8 mouse cellular contexts compared by ENCODE assay signal in genomic region chr9:48479838-48480410, GRCm38 (mm10). TPM values are rescaled to one million over a fixed set of nuclear protein-coding genes. Genes with fewer than 3 reads are reported as not detected.
DNase-seq lines count a peak whose midpoint lies in the region; ATAC-seq and TF ChIP-seq lines count a peak whose summit lies in the region.

No protein-coding gene starts in this region.

- peaks cover 33% of the 10 kb centered on the region for H3K36me3 ChIP-seq in E14TG2a.4 (ENCODE audit: insufficient read depth, low read length)
- H3K36me3 ChIP-seq in forebrain, embryonic 11.5 days (ENCODE audit: control insufficient read depth, insufficient read depth, low read length), result no peaks in the 10 kb centered on the region; the same call in 1 of the 2 replicates
- H3K36me3 ChIP-seq in liver, adult 2 months (ENCODE audit: control insufficient read depth, insufficient read depth, low read length), result peaks cover 8% of the 10 kb centered on the region
- H3K36me3 ChIP-seq in stomach, embryonic 14.5 days (ENCODE audit: control insufficient read depth, insufficient read depth, low read length), result peaks cover 5% of the 10 kb centered on the region; the same call in 1 of the 2 replicates

- no peak for TF ChIP-seq CTCF in E14TG2a.4 (conservative IDR thresholded peaks at IDR 0.05; ENCODE audit: low read length)
- TF ChIP-seq CTCF in liver, adult 2 months (IDR thresholded peaks at IDR 0.05; ENCODE audit: low read depth, low read length), result no peak

- peak overlapping the region; percentile 95 for H3K4me3 ChIP-seq in E14TG2a.4 (replicated peaks; ENCODE audit: low read length)
- peak overlapping the region; percentile 53 for H3K4me3 ChIP-seq in forebrain, embryonic 11.5 days (ENCODE audit: low read depth, low read length)
- peak overlapping the region; percentile 92 for H3K4me3 ChIP-seq in liver, adult 2 months (ENCODE audit: insufficient read depth, low read depth, low read length)
- H3K4me3 ChIP-seq in stomach, embryonic 14.5 days (ENCODE audit: low read depth, low read length), result peak overlapping the region; percentile 89

- ATAC-seq in forebrain, embryonic 11.5 days (replicated peaks; ENCODE audit: low FRiP score), result peak; percentile 71
- ATAC-seq in stomach, embryonic 14.5 days (ENCODE audit: insufficient number of reproducible peaks, insufficient read depth, low FRiP score, low read depth), result 0 out of 2 replicates have a peak, but pooled peaks have one; percentile 53

- peaks cover 4% of the 10 kb centered on the region; the same call in 1 of the 2 replicates for H3K79me2 ChIP-seq in liver, adult 2 months (ENCODE audit: control insufficient read depth, insufficient read depth, low read length)

- peaks cover 29% of the 10 kb centered on the region for H3K4me1 ChIP-seq in E14TG2a.4 (replicated peaks; ENCODE audit: low read depth, low read length)
- no peaks in the 10 kb centered on the region for H3K4me1 ChIP-seq in forebrain, embryonic 11.5 days (replicated peaks; ENCODE audit: control insufficient read depth, insufficient read depth, low read length)
- H3K4me1 ChIP-seq in liver, adult 2 months (ENCODE audit: control insufficient read depth, insufficient read depth, low read length), result peaks cover 8% of the 10 kb centered on the region
- H3K4me1 ChIP-seq in stomach, embryonic 14.5 days (ENCODE audit: control insufficient read depth, insufficient read depth, low read length), result 0 out of 2 replicates have a peak, but pooled peaks cover 3% of the 10 kb centered on the region

- H3K9ac ChIP-seq in forebrain, embryonic 11.5 days (ENCODE audit: low read length), result peak overlapping the region; percentile 67
- peak overlapping the region; percentile 91 for H3K9ac ChIP-seq in liver, adult 2 months (ENCODE audit: low read depth, low read length)
- H3K9ac ChIP-seq in stomach, embryonic 14.5 days (replicated peaks; ENCODE audit: low read depth, low read length), result peak overlapping the region; percentile 32

- no peak for TF ChIP-seq POLR2A in liver, adult 2 months (IDR thresholded peaks at IDR 0.05; ENCODE audit: extremely low read depth, insufficient read depth, low read length)

- no peaks in the 10 kb centered on the region for H3K9me3 ChIP-seq in E14TG2a.4 (ENCODE audit: low read length)
- no peaks in the 10 kb centered on the region for H3K9me3 ChIP-seq in forebrain, embryonic 11.5 days (ENCODE audit: control insufficient read depth, low read length)
- no peaks in the 10 kb centered on the region for H3K9me3 ChIP-seq in stomach, embryonic 14.5 days (ENCODE audit: control insufficient read depth, low read depth, low read length)

- peak overlapping the region; percentile 84 for H3K4me2 ChIP-seq in forebrain, embryonic 11.5 days (ENCODE audit: low read depth, low read length, severe bottlenecking)
- peak overlapping the region; percentile 59 for H3K4me2 ChIP-seq in stomach, embryonic 14.5 days (replicated peaks; ENCODE audit: low read depth, low read length)

- no peak overlapping the region for H3K27ac ChIP-seq in forebrain, embryonic 11.5 days (ENCODE audit: low read depth, low read length)
- H3K27ac ChIP-seq in liver, adult 2 months (replicated peaks; ENCODE audit: insufficient read depth, low read depth, low read length), result peak overlapping the region; percentile 55
- no peak overlapping the region for H3K27ac ChIP-seq in stomach, embryonic 14.5 days (ENCODE audit: low read length)

- peak; percentile 4 for DNase-seq in heart, adult 8-10 months (ENCODE audit: low spot score)
- DNase-seq in heart, adult 18-20 months, result no peak
- no peak for DNase-seq in forebrain, embryonic 11.5 days (ENCODE audit: low spot score)
- DNase-seq in liver, adult 2 months (ENCODE audit: extremely low read depth, low read depth, low spot score), result peak; percentile 15
- no peak for DNase-seq in right cerebral cortex, postnatal 14 days
- no peak for DNase-seq in gastrocnemius, postnatal 14 days

- peaks cover 6% of the 10 kb centered on the region; the same call in 1 of the 2 replicates for H3K27me3 ChIP-seq in E14TG2a.4 (ENCODE audit: insufficient read depth, low read length)
- H3K27me3 ChIP-seq in forebrain, embryonic 11.5 days (ENCODE audit: control insufficient read depth, insufficient read depth, low read length), result no peaks in the 10 kb centered on the region
- H3K27me3 ChIP-seq in liver, adult 2 months (ENCODE audit: control insufficient read depth, insufficient read depth, low read length), result no peaks in the 10 kb centered on the region
- no peaks in the 10 kb centered on the region for H3K27me3 ChIP-seq in stomach, embryonic 14.5 days (ENCODE audit: control insufficient read depth, insufficient read depth, low read length)

- WGBS in forebrain, embryonic 11.5 days, result 6% methylated on average over 25 of the region's 25 CpGs
- WGBS in liver, adult 2 months, result 6% methylated on average over 25 of the region's 25 CpGs
- WGBS in stomach, embryonic 14.5 days, result 9% methylated on average over 18 of the region's 25 CpGs

- intact Hi-C loops in gastrocnemius, postnatal 14 days (cut with DNase I; ENCODE audit: low total_unique reads), result no loop called here

RNA-seq across cellular contexts. Expression of gene Rexo2, which starts 0.5 kb away (rescaled TPM):
- 10 to 100 TPM; 63.5 to 72.7 (median 67.9) TPM for total RNA-seq in heart, adult 8-10 months (2022)
- 10 to 100 TPM; 65.7 to 71.4 TPM for total RNA-seq in heart, adult 18-20 months (2021)
- polyA plus RNA-seq in forebrain, embryonic 11.5 days (2014; fragmentation: Nextera tagmentation; extraction: Ambion mirVana), result 91.5 and 100 TPM in 2 replicates
- 45.2 and 49.6 TPM in 2 replicates for total RNA-seq in liver, adult 2 months (2014; rRNA removed)
- polyA plus RNA-seq in liver, adult 2 months (2012; rRNA removed), result 90.7 and 101 TPM in 2 replicates
- polyA plus RNA-seq in stomach, embryonic 14.5 days (2014; fragmentation: Nextera tagmentation; extraction: Ambion mirVana), result 89.5 and 95.0 TPM in 2 replicates
- total RNA-seq in gastrocnemius, postnatal 14 days (2021), result 10 to 100 TPM; 52.9 to 63.3 TPM

RNA-seq across cellular contexts. Expression of gene Rbm7, which starts 15.2 kb away (rescaled TPM):
- total RNA-seq in heart, adult 8-10 months (2022), result 10 to 100 TPM; 18.4 to 21.5 (median 21.0) TPM
- total RNA-seq in heart, adult 18-20 months (2021), result 10 to 100 TPM; 21.1 to 21.8 TPM
- 120 and 132 TPM in 2 replicates for polyA plus RNA-seq in forebrain, embryonic 11.5 days (2014; fragmentation: Nextera tagmentation; extraction: Ambion mirVana)
- 53.0 and 57.7 TPM in 2 replicates for total RNA-seq in liver, adult 2 months (2014; rRNA removed)
- polyA plus RNA-seq in liver, adult 2 months (2012; rRNA removed), result 15.1 and 17.9 TPM in 2 replicates
- 116 and 123 TPM in 2 replicates for polyA plus RNA-seq in stomach, embryonic 14.5 days (2014; fragmentation: Nextera tagmentation; extraction: Ambion mirVana)
- total RNA-seq in gastrocnemius, postnatal 14 days (2021), result 10 to 100 TPM; 15.7 to 16.3 TPM

RNA-seq across cellular contexts. Expression of gene Gm5617, which starts 15.3 kb away (rescaled TPM):
- total RNA-seq in heart, adult 8-10 months (2022), result 10 to 100 TPM; 42.6 to 52.1 (median 44.2) TPM
- 10 to 100 TPM; 38.2 to 42.3 TPM for total RNA-seq in heart, adult 18-20 months (2021)
- 34.5 and 35.8 TPM in 2 replicates for polyA plus RNA-seq in forebrain, embryonic 11.5 days (2014; fragmentation: Nextera tagmentation; extraction: Ambion mirVana)
- total RNA-seq in liver, adult 2 months (2014; rRNA removed), result 26.2 and 29.4 TPM in 2 replicates
- polyA plus RNA-seq in liver, adult 2 months (2012; rRNA removed), result 70.8 and 82.8 TPM in 2 replicates
- 36.1 and 39.3 TPM in 2 replicates for polyA plus RNA-seq in stomach, embryonic 14.5 days (2014; fragmentation: Nextera tagmentation; extraction: Ambion mirVana)
- 10 to 100 TPM; 13.0 to 13.3 TPM for total RNA-seq in gastrocnemius, postnatal 14 days (2021)

Comparison
In these comparisons a context has a peak if more than half of its experiments do, and no peak if none do; other contexts are left out.
1. DNase-seq: peak in heart, adult 8-10 months (single experiment) and liver, adult 2 months (single experiment); none in heart, adult 18-20 months (0 of 2), forebrain, embryonic 11.5 days (single experiment), right cerebral cortex, postnatal 14 days (single experiment) and gastrocnemius, postnatal 14 days (single experiment).
2. H3K9ac ChIP-seq: peak in every context shown above with its lines; median percentile 91 in liver, adult 2 months; 67 in forebrain, embryonic 11.5 days; 32 in stomach, embryonic 14.5 days.
3. Peak in every context shown above with its lines, with median percentiles within 50 percentile points of each other: H3K4me3 ChIP-seq.